Mouse (Mus musculus) neural tube, embryonic 12.5 days (tissue): ENCODE data around the gene Aprt. TPM values are rescaled to one million over a fixed set of nuclear protein-coding genes. Genes with fewer than 3 reads are reported as not detected.

Source experiments
- ATAC-seq: fragments of 200-750 bp; cut with Nextera tagmentation; 2 replicates; pipeline ENCODE4 v1.8.0; 2017; ENCODE audit warnings: low read depth, mild to moderate bottlenecking, moderate TSS enrichment, moderate library complexity; ENCODE audit not compliant: low FRiP score
- H3K27ac ChIP-seq: fragments of 300-500 bp; sonication (generic); 2 replicates; pipeline ENCODE4 v1.5.1; 2016
- H3K27me3 ChIP-seq: fragments of 300-500 bp; sonication (generic); replicated peaks from 2 replicates; pipeline ENCODE4 v1.6.1; 2016; ENCODE audit warnings: mild to moderate bottlenecking
- H3K36me3 ChIP-seq: fragments of 300-500 bp; sonication (generic); 2 replicates; pipeline ENCODE4 v1.6.1; 2016; ENCODE audit warnings: mild to moderate bottlenecking
- H3K4me1 ChIP-seq: fragments of 300-500 bp; sonication (generic); 2 replicates; pipeline ENCODE4 v1.6.1; 2016
- H3K4me2 ChIP-seq: fragments of 300-500 bp; sonication (generic); replicated peaks from 2 replicates; pipeline ENCODE4 v1.6.1; 2016; ENCODE audit warnings: mild to moderate bottlenecking
- H3K4me3 ChIP-seq: fragments of 300-500 bp; sonication (generic); 2 replicates; pipeline ENCODE4 v1.5.1; 2016
- H3K9ac ChIP-seq: fragments of 300-500 bp; sonication (generic); 2 replicates; pipeline ENCODE4 v1.6.1; 2016; ENCODE audit warnings: mild to moderate bottlenecking
- H3K9me3 ChIP-seq: fragments of 300-500 bp; sonication (generic); 2 replicates; pipeline ENCODE4 v1.6.1; 2016; ENCODE audit warnings: mild to moderate bottlenecking
- WGBS: fragments of 180-500 bp; shearing (Covaris S2); methylation state at CpG from one replicate; pipeline ENCODE4 v1.1.7; 2016; 5-methylcytosine and 5-hydroxymethylcytosine counted together
- polyA plus RNA-seq: library from polyadenylated mRNA; unstranded; fragments of >200 nt; fragmentation: Nextera tagmentation; extraction: Ambion mirVana; gene quantifications from 2 replicates; pipeline ENCODE4 v1.2.1, GENCODE M21; 2016

The Aprt gene
- polyA plus RNA-seq, 1 experiment from 2014 or later: 182 TPM

- Histone ChIP-seq H3K4me3 (peak overlapping the region; percentile 72), H3K27me3 (no peaks in the 10 kb centered on the region), H3K36me3 (no peaks in the 10 kb centered on the region; the same call in 1 of the 2 replicates), H3K9me3 (no peaks in the 10 kb centered on the region), H3K27ac (peak overlapping the region; percentile 64), H3K4me1 (peaks cover 23% of the 10 kb centered on the region), H3K9ac (peak overlapping the region; percentile 61), H3K4me2 (peak overlapping the region; percentile 91)
- 3% methylated on average over 20 of the region's 20 CpGs for WGBS
- ATAC-seq: peak; percentile 8
Observed at GRCm38 (mm10) chr8:122610612-122611277, 34.0 kb upstream of the Aprt start.

- peak overlapping the region; percentile 91 for H3K4me2 ChIP-seq
- H3K9ac ChIP-seq: no peak overlapping the region
- no peak overlapping the region for H3K4me3 ChIP-seq
- 69% methylated on average over 4 of the region's 4 CpGs for WGBS
- H3K27me3 ChIP-seq: no peaks in the 10 kb centered on the region
- no peaks in the 10 kb centered on the region; the same call in 1 of the 2 replicates for H3K36me3 ChIP-seq
- peaks cover 23% of the 10 kb centered on the region for H3K4me1 ChIP-seq
- ATAC-seq: no peak
- H3K27ac ChIP-seq: no peak overlapping the region
- no peaks in the 10 kb centered on the region for H3K9me3 ChIP-seq
Observed at GRCm38 (mm10) chr8:122610209-122610608, 33.5 kb upstream of the Aprt start.

GRCm38 (mm10) chr8:122606810-122607209 lies 30.1 kb upstream of the Aprt start:
- H3K4me3 ChIP-seq: no peak overlapping the region
- no peak overlapping the region for H3K27ac ChIP-seq
- no peak overlapping the region for H3K9ac ChIP-seq
- H3K9me3 ChIP-seq: no peaks in the 10 kb centered on the region
- no peak for ATAC-seq
- no peaks in the 10 kb centered on the region for H3K36me3 ChIP-seq
- no peak overlapping the region for H3K4me2 ChIP-seq
- H3K4me1 ChIP-seq: peaks cover 11% of the 10 kb centered on the region
- WGBS: 87% methylated on average over 11 of the region's 12 CpGs
- no peaks in the 10 kb centered on the region for H3K27me3 ChIP-seq

- Histone ChIP-seq H3K9ac (no peak overlapping the region), H3K4me2 (no peak overlapping the region), H3K4me3 (no peak overlapping the region), H3K9me3 (no peaks in the 10 kb centered on the region), H3K27me3 (no peaks in the 10 kb centered on the region), H3K4me1 (peaks cover under 1% of the 10 kb centered on the region; the same call in 1 of the 2 replicates), H3K27ac (no peak overlapping the region), H3K36me3 (no peaks in the 10 kb centered on the region)
- no peak for ATAC-seq
- 80% methylated on average over 4 of the region's 4 CpGs for WGBS
Observed at GRCm38 (mm10) chr8:122605367-122605766, 28.7 kb upstream of the Aprt start.

- no peak for ATAC-seq
- WGBS: 34% methylated on average over 1 of the region's 1 CpGs
- no peaks in the 10 kb centered on the region for H3K4me1 ChIP-seq
- no peak overlapping the region for H3K9ac ChIP-seq
- no peaks in the 10 kb centered on the region for H3K36me3 ChIP-seq
- no peak overlapping the region for H3K27ac ChIP-seq
- no peaks in the 10 kb centered on the region for H3K27me3 ChIP-seq
- H3K4me2 ChIP-seq: no peak overlapping the region
- no peak overlapping the region for H3K4me3 ChIP-seq
- no peaks in the 10 kb centered on the region for H3K9me3 ChIP-seq
Observed at GRCm38 (mm10) chr8:122604640-122605039, 27.9 kb upstream of the Aprt start.

GRCm38 (mm10) chr8:122600666-122601065 lies 24.0 kb upstream of the Aprt start:
- WGBS: 89% methylated on average over 9 of the region's 9 CpGs
- Histone ChIP-seq H3K36me3 (peaks cover 6% of the 10 kb centered on the region; the same call in 1 of the 2 replicates), H3K4me1 (no peaks in the 10 kb centered on the region), H3K9ac (no peak overlapping the region), H3K27me3 (no peaks in the 10 kb centered on the region), H3K4me3 (no peak overlapping the region), H3K27ac (no peak overlapping the region), H3K4me2 (no peak overlapping the region), H3K9me3 (no peaks in the 10 kb centered on the region)
- ATAC-seq: no peak

- no peak for ATAC-seq
- H3K4me1 ChIP-seq: peaks cover 7% of the 10 kb centered on the region; the same call in 1 of the 2 replicates
- no peaks in the 10 kb centered on the region for H3K27me3 ChIP-seq
- H3K9me3 ChIP-seq: no peaks in the 10 kb centered on the region
- no peak overlapping the region for H3K4me2 ChIP-seq
- H3K36me3 ChIP-seq: peaks cover 6% of the 10 kb centered on the region; the same call in 1 of the 2 replicates
- H3K4me3 ChIP-seq: no peak overlapping the region
- no peak overlapping the region for H3K9ac ChIP-seq
- 57% methylated on average over 4 of the region's 4 CpGs for WGBS
- no peak overlapping the region for H3K27ac ChIP-seq
Observed at GRCm38 (mm10) chr8:122596031-122596430, 19.3 kb upstream of the Aprt start.

GRCm38 (mm10) chr8:122593783-122594507 lies 17.2 kb upstream of the Aprt start:
- 84% methylated on average over 19 of the region's 19 CpGs for WGBS
- Histone ChIP-seq H3K9me3 (no peaks in the 10 kb centered on the region), H3K36me3 (peaks cover 4% of the 10 kb centered on the region; the same call in 1 of the 2 replicates), H3K4me1 (peaks cover 7% of the 10 kb centered on the region; the same call in 1 of the 2 replicates), H3K9ac (no peak overlapping the region), H3K4me2 (no peak overlapping the region), H3K27me3 (no peaks in the 10 kb centered on the region), H3K27ac (no peak overlapping the region), H3K4me3 (no peak overlapping the region)
- no peak for ATAC-seq

- no peaks in the 10 kb centered on the region for H3K9me3 ChIP-seq
- no peak overlapping the region for H3K4me3 ChIP-seq
- H3K4me1 ChIP-seq: peaks cover 7% of the 10 kb centered on the region; the same call in 1 of the 2 replicates
- H3K4me2 ChIP-seq: no peak overlapping the region
- 70% methylated on average over 12 of the region's 12 CpGs for WGBS
- H3K36me3 ChIP-seq: no peaks in the 10 kb centered on the region
- H3K27ac ChIP-seq: no peak overlapping the region
- H3K9ac ChIP-seq: no peak overlapping the region
- no peaks in the 10 kb centered on the region for H3K27me3 ChIP-seq
- no peak for ATAC-seq
Observed at GRCm38 (mm10) chr8:122593240-122593639, 16.5 kb upstream of the Aprt start.

GRCm38 (mm10) chr8:122586749-122587148 lies 10.0 kb upstream of the Aprt start:
- Histone ChIP-seq H3K4me1 (peaks cover 7% of the 10 kb centered on the region; the same call in 1 of the 2 replicates), H3K4me3 (no peak overlapping the region), H3K4me2 (no peak overlapping the region), H3K27me3 (no peaks in the 10 kb centered on the region), H3K9me3 (no peaks in the 10 kb centered on the region), H3K9ac (no peak overlapping the region), H3K36me3 (no peaks in the 10 kb centered on the region), H3K27ac (no peak overlapping the region)
- no peak for ATAC-seq
- 83% methylated on average over 10 of the region's 10 CpGs for WGBS

- Histone ChIP-seq H3K27ac (no peak overlapping the region), H3K4me2 (no peak overlapping the region), H3K4me3 (no peak overlapping the region), H3K9me3 (no peaks in the 10 kb centered on the region), H3K36me3 (no peaks in the 10 kb centered on the region), H3K4me1 (peaks cover 7% of the 10 kb centered on the region; the same call in 1 of the 2 replicates), H3K27me3 (no peaks in the 10 kb centered on the region), H3K9ac (no peak overlapping the region)
- WGBS: 55% methylated on average over 7 of the region's 7 CpGs
- ATAC-seq: no peak
Observed at GRCm38 (mm10) chr8:122586171-122586570, 9.5 kb upstream of the Aprt start.

- WGBS: 75% methylated on average over 14 of the region's 14 CpGs
- no peak overlapping the region for H3K4me3 ChIP-seq
- H3K36me3 ChIP-seq: no peaks in the 10 kb centered on the region
- H3K4me1 ChIP-seq: peaks cover 7% of the 10 kb centered on the region; the same call in 1 of the 2 replicates
- H3K27me3 ChIP-seq: no peaks in the 10 kb centered on the region
- no peak overlapping the region for H3K4me2 ChIP-seq
- H3K27ac ChIP-seq: no peak overlapping the region
- no peak for ATAC-seq
- H3K9me3 ChIP-seq: no peaks in the 10 kb centered on the region
- no peak overlapping the region for H3K9ac ChIP-seq
Observed at GRCm38 (mm10) chr8:122585411-122585891, 8.7 kb upstream of the Aprt start.
